Mouse (Mus musculus): ENCODE results near the gene Ncdn. TPM values are rescaled to one million over a fixed set of nuclear protein-coding genes. Genes with fewer than 3 reads are reported as not detected.

Ncdn gene
- polyA plus RNA-seq (2012; ENCODE audit: low replicate concordance) = 60.3 and 83.9 TPM in 2 replicates

DNA sequence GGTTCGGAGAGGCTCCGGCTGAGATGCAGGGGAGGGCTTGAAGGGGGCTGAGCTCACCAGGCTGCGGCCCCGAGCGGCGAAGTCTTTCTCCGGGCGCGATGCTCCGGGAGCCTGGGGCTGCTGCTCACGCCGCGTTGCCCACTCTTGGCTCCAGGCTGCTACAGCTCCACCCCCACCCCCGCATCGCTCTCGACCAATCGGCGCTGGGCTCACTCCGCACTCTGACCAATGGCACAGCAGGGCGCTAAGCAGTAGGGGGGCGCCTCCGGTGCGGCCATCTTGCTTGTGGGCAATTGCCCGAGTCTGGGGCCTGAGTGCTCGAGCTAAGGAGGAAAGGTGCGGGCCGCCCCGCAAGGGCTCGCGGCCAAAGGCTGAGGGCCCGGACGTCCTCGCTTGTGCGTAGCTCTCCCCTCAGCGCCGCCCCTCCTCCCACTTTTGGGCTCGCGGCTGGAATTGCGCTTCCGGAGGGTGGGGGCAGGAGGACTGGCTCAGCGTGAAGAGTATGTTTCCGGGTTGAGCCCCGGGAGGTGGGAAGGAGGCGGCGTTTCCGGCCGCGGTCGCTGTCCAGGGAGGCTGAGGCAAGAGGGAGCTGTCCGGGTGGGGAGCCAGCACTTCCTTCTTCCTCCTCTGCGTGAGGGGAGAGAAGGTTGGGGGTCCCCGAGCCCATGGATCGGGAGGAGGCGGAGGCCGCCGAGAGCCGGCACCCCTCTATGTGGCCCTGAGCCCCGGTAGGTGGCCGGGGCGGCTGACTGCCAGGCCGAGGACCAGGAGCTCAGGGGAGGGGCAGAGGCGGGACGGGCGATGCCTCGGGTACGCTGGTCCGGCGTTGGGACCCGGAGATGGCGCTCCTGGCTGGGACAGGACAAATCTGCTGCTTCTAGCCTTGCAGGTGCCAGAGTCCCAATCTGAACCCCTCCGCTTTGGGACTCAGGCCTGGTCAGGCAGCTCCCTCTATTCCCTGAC is at the start of gene Ncdn, which contains the start of gene AU040320:
TSS of gene Ncdn (minus strand) at position 171 of the 963 bp plus-strand sequence.
TSS of gene AU040320 (plus strand) at position 277 of the 963 bp plus-strand sequence.

DNA sequence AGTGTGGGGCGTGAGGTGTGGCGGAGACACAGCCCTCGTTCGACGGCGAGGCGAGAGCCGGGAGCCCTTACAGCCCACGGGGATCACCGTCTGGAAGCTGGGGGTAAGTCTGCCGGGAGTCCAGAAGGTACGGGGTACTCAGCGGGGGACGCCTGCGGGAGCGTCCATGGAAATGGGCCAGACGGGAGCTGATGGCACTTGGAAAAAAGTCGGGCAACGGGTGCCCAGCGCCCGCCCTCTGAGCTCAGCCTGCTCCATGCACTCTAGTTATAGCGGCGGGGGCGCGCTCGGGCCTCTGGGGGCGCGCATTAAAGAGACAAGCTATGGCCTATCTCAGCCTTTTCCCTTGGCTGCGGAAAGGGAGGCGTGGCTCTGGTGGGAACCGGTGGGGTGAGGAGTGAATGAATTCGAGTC is 17.2 kb downstream of the Ncdn start, which contains the start of gene Tfap2e:
TSS of gene Tfap2e (minus strand) at position 240 of the 414 bp plus-strand sequence.

Other genes starting within 250 kb of the Ncdn start
- 0.18 and 0.22 TPM in 2 replicates for gene Ago4, start 220.0 kb downstream of the Ncdn start, polyA plus RNA-seq (2012; ENCODE audit: low replicate concordance)
- gene Clspn, start 196.5 kb downstream of the Ncdn start, polyA plus RNA-seq (2012; ENCODE audit: low replicate concordance) = 1.8 and 7.6 TPM in 2 replicates
- gene 5730409E04Rik, start 143.6 kb downstream of the Ncdn start, polyA plus RNA-seq (2012; ENCODE audit: low replicate concordance) = 0.61 and 1.3 TPM in 2 replicates
- gene Psmb2, start 75.8 kb downstream of the Ncdn start, polyA plus RNA-seq (2012; ENCODE audit: low replicate concordance) = 7.3 and 109 TPM in 2 replicates
- gene Tfap2e, start 17.2 kb downstream of the Ncdn start, polyA plus RNA-seq (2012; ENCODE audit: low replicate concordance) = not detected in 2 replicates
- gene AU040320, start 106 bp upstream of the Ncdn start, polyA plus RNA-seq (2012; ENCODE audit: low replicate concordance) = 21.7 and 22.1 TPM in 2 replicates
- gene Zmym4, start 214.7 kb upstream of the Ncdn start, polyA plus RNA-seq (2012; ENCODE audit: low replicate concordance) = 1.5 and 2.5 TPM in 2 replicates

All from leukemia stem cell, adult 10-12 weeks (primary cell).